Mouse (Mus musculus): ENCODE results near the gene Slc13a3. TPM values are rescaled to one million over a fixed set of nuclear protein-coding genes. Genes with fewer than 3 reads are reported as not detected.

Gene Slc13a3
- polyA plus RNA-seq, 1 experiment = 0.03 TPM

DNA sequence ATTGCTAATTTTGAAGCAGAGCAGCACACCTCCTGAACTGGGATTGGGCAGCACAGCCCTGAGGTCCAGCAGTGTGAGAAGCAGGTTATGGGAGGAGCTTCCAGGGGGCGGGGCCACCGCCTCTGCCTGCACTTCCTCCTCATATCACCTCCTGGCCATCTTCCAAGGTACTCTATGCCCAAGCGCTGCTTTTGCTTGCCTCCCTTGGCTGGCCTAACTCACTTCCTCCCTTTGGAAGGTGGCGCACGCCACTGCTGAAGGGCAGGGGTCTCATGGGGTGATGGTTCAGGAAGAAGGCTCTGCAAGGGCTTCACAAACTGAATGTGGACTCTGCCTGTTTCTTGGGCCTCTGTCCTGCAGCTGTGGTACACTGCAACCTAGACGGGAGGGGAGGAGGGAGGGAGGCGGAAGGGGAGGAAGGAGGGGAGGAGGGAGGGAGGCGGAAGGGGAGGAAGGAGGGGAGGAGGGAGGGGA lies 105.9 kb downstream of the Slc13a3 start:
- H3K4me1 ChIP-seq (ENCODE audit: control insufficient read depth) = peaks cover 3% of the 10 kb centered on the region
- H3K4me3 ChIP-seq (replicated peaks) = no peak overlapping the region
- H3K27me3 ChIP-seq (ENCODE audit: control insufficient read depth) = peaks cover 13% of the 10 kb centered on the region
- H3K36me3 ChIP-seq (ENCODE audit: control insufficient read depth) = no peaks in the 10 kb centered on the region
- H3K9me3 ChIP-seq (ENCODE audit: control insufficient read depth, low read length) = no peaks in the 10 kb centered on the region
- TF ChIP-seq GATA1 (IDR thresholded peaks at IDR 0.05; ENCODE audit: low read length) (no peak), TAL1 (IDR thresholded peaks at IDR 0.05; ENCODE audit: low read length) (no peak)

- H3K36me3 ChIP-seq (ENCODE audit: control insufficient read depth) = no peaks in the 10 kb centered on the region
- no peak overlapping the region for H3K4me3 ChIP-seq (replicated peaks)
- peaks cover 13% of the 10 kb centered on the region for H3K27me3 ChIP-seq (ENCODE audit: control insufficient read depth)
- no peak for TF ChIP-seq TAL1 (IDR thresholded peaks at IDR 0.05; ENCODE audit: low read length)
- no peak for TF ChIP-seq GATA1 (IDR thresholded peaks at IDR 0.05; ENCODE audit: low read length)
- peaks cover 3% of the 10 kb centered on the region for H3K4me1 ChIP-seq (ENCODE audit: control insufficient read depth)
- no peaks in the 10 kb centered on the region for H3K9me3 ChIP-seq (ENCODE audit: control insufficient read depth, low read length)
Measured at GRCm38 (mm10) chr2:165364334-165365091, 108.5 kb downstream of the Slc13a3 start.

GRCm38 (mm10) chr2:165363282-165363681 lies 109.7 kb downstream of the Slc13a3 start:
- Histone ChIP-seq H3K4me1 (ENCODE audit: control insufficient read depth) (peaks cover 3% of the 10 kb centered on the region), H3K27me3 (ENCODE audit: control insufficient read depth) (peaks cover 8% of the 10 kb centered on the region), H3K9me3 (ENCODE audit: control insufficient read depth, low read length) (no peaks in the 10 kb centered on the region), H3K4me3 (replicated peaks) (no peak overlapping the region), H3K36me3 (ENCODE audit: control insufficient read depth) (no peaks in the 10 kb centered on the region)
- no peak for TF ChIP-seq GATA1 (IDR thresholded peaks at IDR 0.05; ENCODE audit: low read length)
- no peak for TF ChIP-seq TAL1 (IDR thresholded peaks at IDR 0.05; ENCODE audit: low read length)

- no peak for TF ChIP-seq TAL1 (IDR thresholded peaks at IDR 0.05; ENCODE audit: low read length)
- no peak for TF ChIP-seq GATA1 (IDR thresholded peaks at IDR 0.05; ENCODE audit: low read length)
- Histone ChIP-seq H3K36me3 (ENCODE audit: control insufficient read depth) (no peaks in the 10 kb centered on the region), H3K9me3 (ENCODE audit: control insufficient read depth, low read length) (peaks cover 2% of the 10 kb centered on the region), H3K4me3 (replicated peaks) (no peak overlapping the region), H3K4me1 (ENCODE audit: control insufficient read depth) (no peaks in the 10 kb centered on the region), H3K27me3 (ENCODE audit: control insufficient read depth) (no peaks in the 10 kb centered on the region; the same call in 1 of the 2 replicates)
Measured at GRCm38 (mm10) chr2:165360861-165361260, 112.2 kb downstream of the Slc13a3 start.

Other genes with a start within 250 kb of the Slc13a3 start
- gene Cdh22, start 238.4 kb downstream of the Slc13a3 start, polyA plus RNA-seq (2012) = not detected in 2 replicates
- 2.5 TPM in 2 replicates for gene Slc35c2, start 185.4 kb downstream of the Slc13a3 start, polyA plus RNA-seq (2012)
- gene Elmo2, start 146.8 kb downstream of the Slc13a3 start, polyA plus RNA-seq (2012) = 0.78 and 0.94 TPM in 2 replicates
- not detected in 2 replicates for gene Zfp663, start 104.5 kb downstream of the Slc13a3 start, polyA plus RNA-seq (2012)
- 0.01 TPM in 1 of 2 replicates, not detected in the other for gene Zfp334, start 85.0 kb downstream of the Slc13a3 start, polyA plus RNA-seq (2012)
- gene Ocstamp, start 72.8 kb downstream of the Slc13a3 start, polyA plus RNA-seq (2012) = 0.01 TPM in 1 of 2 replicates, not detected in the other
- 0.97 and 1.3 TPM in 2 replicates for gene Trp53rka, start 20.1 kb upstream of the Slc13a3 start, polyA plus RNA-seq (2012)
- gene Slc2a10, start 30.6 kb upstream of the Slc13a3 start, polyA plus RNA-seq (2012) = not detected in 2 replicates
- gene Eya2, start 121.8 kb upstream of the Slc13a3 start, polyA plus RNA-seq (2012) = not detected in 2 replicates

Data from erythroblast, embryonic 14.5 days (primary cell).